Mouse (Mus musculus) small intestine, adult 2 months (tissue): ENCODE results near the gene Gls.

Source experiments
- CTCF ChIP-seq: fragments of 200-500 bp; IDR thresholded peaks from 2 replicates; pipeline ENCODE4 v1.5.1; 2012; ENCODE audit warnings: low read depth, mild to moderate bottlenecking, control low read depth, inconsistent platforms, low read length, moderate library complexity, mixed read lengths; ENCODE audit not compliant: insufficient replicate concordance, insufficient read length; ENCODE audit errors: extremely low read depth
- POLR2A ChIP-seq: fragments of 200-500 bp; IDR thresholded peaks from 2 replicates; pipeline ENCODE4 v1.6.1; 2012; ENCODE audit warnings: low read depth, mild to moderate bottlenecking, control low read depth, inconsistent platforms, low read length, moderate library complexity

- TF ChIP-seq POLR2A (no peak), CTCF (no peak)
Observed at GRCm38 (mm10) chr1:52175321-52175720, 57.7 kb downstream of the Gls start.
